In genomic region chr4:150264903-150265302, GRCm38 (mm10) we compare ENCODE assay signal across 10 mouse cellular contexts. TPM values are rescaled to one million over a fixed set of nuclear protein-coding genes. Genes with fewer than 3 reads are reported as not detected.
DNase-seq lines count a peak whose midpoint lies in the region; ATAC-seq and TF ChIP-seq lines count a peak whose summit lies in the region.
"Had no signal": no experiment of that assay in that cellular context is flagged by ENCODE, and none has a peak within 500 bp of the region (broad histone marks: within the 10 kb centered on the region; RNA-seq: fewer than 3 reads in every experiment).

No protein-coding gene starts in this region.

- no peak for ATAC-seq in midbrain, embryonic 14.5 days (ENCODE audit: low FRiP score, low TSS enrichment)
- ATAC-seq in megakaryocyte-erythroid progenitor cell, adult 5-6 weeks (replicated peaks; ENCODE audit: low FRiP score, low TSS enrichment, poor library complexity, severe bottlenecking), result 0 out of 2 replicates have a peak, but pooled peaks have one; percentile 35

- TF ChIP-seq CTCF in kidney, adult 2 months (conservative IDR thresholded peaks at IDR 0.05; ENCODE audit: insufficient read depth, insufficient read length, low read depth, low read length), result peak; percentile 73

- WGBS in midbrain, embryonic 14.5 days, result 48% methylated on average over 7 of the region's 7 CpGs
- 51% methylated on average over 7 of the region's 7 CpGs for WGBS in midbrain, embryonic 10.5 days
- WGBS in kidney, adult 2 months, result 49% methylated on average over 7 of the region's 7 CpGs

- H3K27me3 ChIP-seq in midbrain, embryonic 14.5 days (ENCODE audit: control insufficient read depth, insufficient read depth, low read length), result no peaks in the 10 kb centered on the region
- H3K27me3 ChIP-seq in midbrain, embryonic 10.5 days (ENCODE audit: low read depth, poor library complexity, severe bottlenecking), result no peaks in the 10 kb centered on the region
- H3K27me3 ChIP-seq in kidney, adult 2 months (replicated peaks; ENCODE audit: control insufficient read depth, insufficient read depth, low read length), result no peaks in the 10 kb centered on the region
- H3K27me3 ChIP-seq: neural tube, embryonic 13.5 days had no signal

- H3K27ac ChIP-seq in midbrain, embryonic 14.5 days (replicated peaks; ENCODE audit: low read depth, low read length), result no peak overlapping the region
- no peak overlapping the region for H3K27ac ChIP-seq in midbrain, embryonic 10.5 days (replicated peaks)
- no peak overlapping the region for H3K27ac ChIP-seq in kidney, adult 2 months (ENCODE audit: insufficient read depth, low read depth, low read length)
- H3K27ac ChIP-seq: neural tube, embryonic 13.5 days had no signal

- H3K4me2 ChIP-seq in midbrain, embryonic 14.5 days (ENCODE audit: low read length), result no peak overlapping the region
- H3K4me2 ChIP-seq: neural tube, embryonic 13.5 days had no signal

- H3K36me3 ChIP-seq in midbrain, embryonic 14.5 days (ENCODE audit: control insufficient read depth, insufficient read depth, low read length), result no peaks in the 10 kb centered on the region
- H3K36me3 ChIP-seq in midbrain, embryonic 10.5 days, result peaks cover 11% of the 10 kb centered on the region
- H3K36me3 ChIP-seq in kidney, adult 2 months (ENCODE audit: control insufficient read depth, insufficient read depth, low read length), result no peaks in the 10 kb centered on the region
- H3K36me3 ChIP-seq: neural tube, embryonic 13.5 days had no signal

- no peak overlapping the region for H3K4me3 ChIP-seq in midbrain, embryonic 14.5 days (replicated peaks; ENCODE audit: low read depth, low read length)
- no peak overlapping the region for H3K4me3 ChIP-seq in midbrain, embryonic 10.5 days
- no peak overlapping the region for H3K4me3 ChIP-seq in kidney, adult 2 months (ENCODE audit: insufficient read depth, low read depth, low read length)
- H3K4me3 ChIP-seq: neural tube, embryonic 13.5 days had no signal

- peak; percentile 47 to 61 for DNase-seq in cerebellum, postnatal 10 days
- no peak for DNase-seq in cerebellum, postnatal 4 days (ENCODE audit: low spot score in 2 of 2)
- DNase-seq in midbrain, embryonic 14.5 days, result peak; percentile 63
- DNase-seq in midbrain, embryonic 10.5 days (ENCODE audit: low spot score), result no peak
- DNase-seq in kidney, adult 2 months, result peak; percentile 66
- no peak for DNase-seq in layer of hippocampus, postnatal 25 days (ENCODE audit: extremely low spot score in 1 of 2, low spot score in 1 of 2)
- DNase-seq in right cerebral cortex, postnatal 25 days, result no peak
- DNase-seq: cerebellum, adult 8-10 months had no signal

- H3K9me3 ChIP-seq in midbrain, embryonic 14.5 days (ENCODE audit: control insufficient read depth, low read length), result no peaks in the 10 kb centered on the region
- H3K9me3 ChIP-seq in midbrain, embryonic 10.5 days (replicated peaks), result no peaks in the 10 kb centered on the region
- H3K9me3 ChIP-seq: neural tube, embryonic 13.5 days had no signal

- H3K4me1 ChIP-seq in midbrain, embryonic 14.5 days (ENCODE audit: control insufficient read depth, insufficient read depth, low read length), result no peaks in the 10 kb centered on the region
- peaks cover 21% of the 10 kb centered on the region for H3K4me1 ChIP-seq in midbrain, embryonic 10.5 days
- H3K4me1 ChIP-seq in kidney, adult 2 months (ENCODE audit: control insufficient read depth, insufficient read depth, low read length), result peaks cover 3% of the 10 kb centered on the region; the same call in 1 of the 2 replicates

- no peak for TF ChIP-seq POLR2A in kidney, adult 2 months (IDR thresholded peaks at IDR 0.05; ENCODE audit: low read depth, low read length)

- no peak overlapping the region for H3K9ac ChIP-seq in midbrain, embryonic 14.5 days (replicated peaks; ENCODE audit: low read length)
- H3K9ac ChIP-seq: neural tube, embryonic 13.5 days had no signal

RNA-seq across cellular contexts. Expression of gene Rere, which starts 16.5 kb away (rescaled TPM):
- 37.6 and 48.6 TPM in 2 replicates for polyA plus RNA-seq in midbrain, embryonic 14.5 days (2014; fragmentation: Nextera tagmentation; extraction: Ambion mirVana)
- polyA plus RNA-seq in midbrain, embryonic 10.5 days (2016; fragmentation: Nextera tagmentation; extraction: Ambion mirVana), result 24.5 and 30.7 TPM in 2 replicates
- polyA plus RNA-seq in kidney, adult 2 months (2012; rRNA removed), result 45.6 and 58.8 TPM in 2 replicates
- total RNA-seq in megakaryocyte-erythroid progenitor cell, adult 5-6 weeks (2014; fragmentation: Nextera tagmentation), result 36.1 and 47.6 TPM in 2 replicates
- total RNA-seq in megakaryocyte-erythroid progenitor cell, adult 5-6 weeks (2017), result 7.7 and 17.1 TPM in 2 replicates
- 100 to 1,000 TPM; 106 to 134 TPM for total RNA-seq in layer of hippocampus, postnatal 25 days (2021)

RNA-seq across cellular contexts. Expression of gene Eno1, which starts 28.4 kb away (rescaled TPM):
- polyA plus RNA-seq in midbrain, embryonic 14.5 days (2014; fragmentation: Nextera tagmentation; extraction: Ambion mirVana), result 935 and 972 TPM in 2 replicates
- polyA plus RNA-seq in midbrain, embryonic 10.5 days (2016; fragmentation: Nextera tagmentation; extraction: Ambion mirVana), result 2,531 and 3,331 TPM in 2 replicates
- polyA plus RNA-seq in kidney, adult 2 months (2012; rRNA removed), result 630 and 636 TPM in 2 replicates
- total RNA-seq in megakaryocyte-erythroid progenitor cell, adult 5-6 weeks (2014; fragmentation: Nextera tagmentation), result 203 and 216 TPM in 2 replicates
- total RNA-seq in megakaryocyte-erythroid progenitor cell, adult 5-6 weeks (2017), result 136 and 155 TPM in 2 replicates
- total RNA-seq in layer of hippocampus, postnatal 25 days (2021), result 100 to 1,000 TPM; 401 to 447 TPM

Comparison
In these comparisons a context has a peak if more than half of its experiments do, and no peak if none do; other contexts are left out.
1. DNase-seq: peak in cerebellum, postnatal 10 days (2 of 2), midbrain, embryonic 14.5 days (single experiment) and kidney, adult 2 months (single experiment); none in cerebellum, postnatal 4 days (0 of 2), midbrain, embryonic 10.5 days (single experiment), layer of hippocampus, postnatal 25 days (0 of 2) and right cerebral cortex, postnatal 25 days (single experiment).